Mouse (Mus musculus) NIH3T3 (cell line): Measurements from ENCODE around the gene Tent5d.

Experiments used
- DNase-seq: peaks from one replicate; pipeline ENCODE4 v3.0.0-alpha.2; 2012; ENCODE audit warnings: low read depth

Tent5d gene

GRCm38 (mm10) chrX:107792290-107792689, at the start of gene Tent5d:
Tent5d (plus strand) TSS chrX:107792590.
- DNase-seq = no peak

- DNase-seq = peak; percentile 10
Observed at GRCm38 (mm10) chrX:107767896-107768295, 24.5 kb upstream of the Tent5d start.

DNA sequence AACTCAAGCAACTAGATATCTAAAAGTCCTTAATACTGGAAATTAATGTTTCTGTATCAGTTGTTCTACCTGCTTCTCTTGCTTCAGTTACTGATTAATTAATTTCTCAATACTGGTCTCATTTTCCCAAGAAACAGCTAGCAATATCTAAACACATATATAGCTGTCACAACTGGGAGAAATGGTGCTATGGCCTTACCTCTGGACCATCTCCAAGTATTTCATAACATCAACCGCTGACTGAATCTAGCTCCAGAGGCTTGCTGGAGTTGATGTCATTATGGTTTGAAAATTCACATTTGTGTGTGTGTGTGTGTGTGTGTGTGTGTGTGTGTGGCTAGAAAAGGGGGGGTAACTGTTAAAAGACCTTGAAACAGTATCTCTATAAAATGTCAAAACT, 2.3 kb upstream of the Tent5d start:
- DNase-seq = peak; percentile 2

- DNase-seq = peak; percentile 54
Observed at GRCm38 (mm10) chrX:107790750-107791493, 1.5 kb upstream of the Tent5d start.

DNA sequence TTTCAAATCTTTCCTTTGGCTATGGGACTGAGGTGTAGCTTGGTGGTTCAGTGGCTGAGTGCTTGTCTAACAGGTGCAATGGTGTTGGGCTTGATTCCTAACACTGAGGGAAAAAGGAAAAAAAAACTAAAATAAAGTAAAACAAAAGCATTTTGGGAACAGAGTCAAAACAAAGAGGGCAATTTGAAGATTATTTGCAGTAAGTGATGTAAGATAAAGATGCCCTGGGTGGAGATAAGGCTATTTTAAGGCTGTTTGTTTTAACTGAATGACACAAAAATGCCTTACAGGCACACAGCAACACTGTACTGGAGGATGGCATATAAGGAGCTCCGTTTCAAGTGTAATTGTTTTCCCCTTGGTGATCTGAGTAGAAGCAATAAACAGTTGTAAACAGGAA, 3.4 kb downstream of the Tent5d start:
- no peak for DNase-seq

DNA sequence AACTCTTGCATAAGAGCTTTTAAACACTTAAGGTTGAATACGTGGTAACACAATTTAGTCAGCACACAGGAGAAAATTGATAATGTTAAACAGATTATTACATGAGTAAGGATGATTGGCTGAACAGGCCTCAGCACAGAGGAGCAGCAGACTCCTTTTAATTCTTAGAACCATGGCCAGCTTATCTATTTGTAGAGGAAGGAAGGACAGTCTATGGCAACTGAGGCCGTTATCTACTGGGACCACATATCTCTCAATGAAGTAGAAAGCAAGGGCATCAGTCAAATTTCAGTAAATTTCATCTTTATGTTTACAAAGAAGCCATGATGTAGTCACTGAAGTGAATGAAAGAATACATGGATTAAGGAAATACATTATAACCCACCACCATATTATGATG, 4.5 kb downstream of the Tent5d start:
- DNase-seq = no peak

GRCm38 (mm10) chrX:107812120-107812519, 19.7 kb downstream of the Tent5d start:
- no peak for DNase-seq

GRCm38 (mm10) chrX:107815502-107816217, 23.3 kb downstream of the Tent5d start:
- DNase-seq = peak; percentile 49

- DNase-seq = peak; percentile 93
Observed at GRCm38 (mm10) chrX:107816218-107816554, 23.8 kb downstream of the Tent5d start, which contains the start of gene 2610002M06Rik. 2610002M06Rik (minus strand) TSS chrX:107816334.

GRCm38 (mm10) chrX:107816726-107817125, 24.3 kb downstream of the Tent5d start:
- DNase-seq = no peak

- DNase-seq = peak; percentile 20
Observed at GRCm38 (mm10) chrX:107858165-107858564, 65.8 kb downstream of the Tent5d start.
